Mouse (Mus musculus): ENCODE results near the gene Trim56.

The Trim56 gene

GRCm38 (mm10) chr5:137073141-137073540 is 42.9 kb downstream of the Trim56 start:
- no peak for DNase-seq

GRCm38 (mm10) chr5:137072079-137072960 is 43.7 kb downstream of the Trim56 start, which contains the start of gene Serpine1:
Gene Serpine1 (minus strand): TSS chr5:137072268.
- DNase-seq = peak; percentile 65

GRCm38 (mm10) chr5:137070881-137071605 is 45.0 kb downstream of the Trim56 start:
- DNase-seq = no peak

- DNase-seq = peak; percentile 25
These were observed 47.3 kb downstream of the Trim56 start for GRCm38 (mm10) chr5:137068711-137069110.

GRCm38 (mm10) chr5:137065923-137066322 is 50.1 kb downstream of the Trim56 start:
- no peak for DNase-seq

- DNase-seq = no peak
These were observed 50.6 kb downstream of the Trim56 start for GRCm38 (mm10) chr5:137065454-137065853.

- DNase-seq = no peak
These were observed 53.4 kb downstream of the Trim56 start for GRCm38 (mm10) chr5:137062601-137063000.

GRCm38 (mm10) chr5:137061809-137062481 is 54.1 kb downstream of the Trim56 start:
- peak; percentile 58 for DNase-seq
